ENCODE assay signal across 8 mouse cellular contexts in genomic region chr6:64996824-64997421, GRCm38 (mm10). TPM values are rescaled to one million over a fixed set of nuclear protein-coding genes. Genes with fewer than 3 reads are reported as not detected.
DNase-seq lines count a peak whose midpoint lies in the region; ATAC-seq and TF ChIP-seq lines count a peak whose summit lies in the region.

No protein-coding gene starts in this region.

- no peaks in the 10 kb centered on the region for H3K4me1 ChIP-seq in liver, embryonic 13.5 days (replicated peaks)
- H3K4me1 ChIP-seq in liver, embryonic 11.5 days (replicated peaks; ENCODE audit: control insufficient read depth, insufficient read depth, low read length), result no peaks in the 10 kb centered on the region
- H3K4me1 ChIP-seq in stomach, postnatal 0 days (replicated peaks; ENCODE audit: control insufficient read depth, insufficient read depth), result no peaks in the 10 kb centered on the region

- no peak for TF ChIP-seq EP300 in stomach, postnatal 0 days (optimal IDR thresholded peaks at IDR 0.05)

- no peak overlapping the region for H3K27ac ChIP-seq in liver, embryonic 13.5 days
- no peak overlapping the region for H3K27ac ChIP-seq in liver, embryonic 11.5 days (ENCODE audit: low read depth, low read length)
- no peak overlapping the region for H3K27ac ChIP-seq in stomach, postnatal 0 days (replicated peaks)

- TF ChIP-seq CTCF in stomach, postnatal 0 days (IDR thresholded peaks at IDR 0.05; ENCODE audit: low read depth), result peak; percentile 69

- DNase-seq in liver, embryonic 13.5 days, result peak; percentile 0
- no peak for DNase-seq in liver, embryonic 11.5 days (ENCODE audit: low spot score)
- DNase-seq in forelimb bud, embryonic 11.5 days (ENCODE audit: low read depth, low spot score), result peak; percentile 9
- DNase-seq in lung, postnatal 10 days, result peak; percentile 11
- peak; percentile 18 for DNase-seq in stomach, postnatal 0 days (ENCODE audit: low spot score)
- DNase-seq in adipocyte (ENCODE audit: low spot score), result no peak

- H3K9me3 ChIP-seq in liver, embryonic 13.5 days (replicated peaks), result no peaks in the 10 kb centered on the region
- H3K9me3 ChIP-seq in liver, embryonic 11.5 days (ENCODE audit: control insufficient read depth, low read length), result no peaks in the 10 kb centered on the region
- H3K9me3 ChIP-seq in stomach, postnatal 0 days (ENCODE audit: control insufficient read depth, low read length), result no peaks in the 10 kb centered on the region

- no peak overlapping the region for H3K9ac ChIP-seq in liver, embryonic 13.5 days
- no peak overlapping the region for H3K9ac ChIP-seq in liver, embryonic 11.5 days (ENCODE audit: low read depth, low read length)
- no peak overlapping the region for H3K9ac ChIP-seq in stomach, postnatal 0 days (ENCODE audit: low read length)

- no peak overlapping the region for H3K4me3 ChIP-seq in liver, embryonic 13.5 days (replicated peaks)
- H3K4me3 ChIP-seq in liver, embryonic 11.5 days (ENCODE audit: low read depth, low read length), result no peak overlapping the region
- no peak overlapping the region for H3K4me3 ChIP-seq in stomach, postnatal 0 days (ENCODE audit: low read depth, low read length)

- WGBS in liver, embryonic 13.5 days (ENCODE audit: insufficient replicate concordance), result 30% methylated on average over 13 of the region's 13 CpGs
- WGBS in liver, embryonic 11.5 days, result 42% methylated on average over 13 of the region's 13 CpGs
- WGBS in stomach, postnatal 0 days, result 27% methylated on average over 13 of the region's 13 CpGs

- ATAC-seq in liver, embryonic 13.5 days (ENCODE audit: low read depth), result no peak
- ATAC-seq in liver, embryonic 11.5 days (replicated peaks; ENCODE audit: low FRiP score), result no peak
- ATAC-seq in common myeloid progenitor, adult 5-6 weeks (replicated peaks; ENCODE audit: low read depth, poor library complexity, severe bottlenecking), result peak; percentile 80
- ATAC-seq in stomach, postnatal 0 days (ENCODE audit: low FRiP score, low TSS enrichment), result no peak
- ATAC-seq in CD4-positive, CD25-positive, alpha-beta regulatory T cell, adult 4 months, result no peak

- no peak overlapping the region for H3K4me2 ChIP-seq in liver, embryonic 13.5 days
- no peak overlapping the region for H3K4me2 ChIP-seq in liver, embryonic 11.5 days
- no peak overlapping the region for H3K4me2 ChIP-seq in stomach, postnatal 0 days (replicated peaks; ENCODE audit: low read depth)

- H3K36me3 ChIP-seq in liver, embryonic 13.5 days, result no peaks in the 10 kb centered on the region
- H3K36me3 ChIP-seq in liver, embryonic 11.5 days (ENCODE audit: control insufficient read depth, insufficient read depth, low read length), result no peaks in the 10 kb centered on the region
- H3K36me3 ChIP-seq in stomach, postnatal 0 days (ENCODE audit: control insufficient read depth, insufficient read depth, low read length), result no peaks in the 10 kb centered on the region

- no peaks in the 10 kb centered on the region for H3K27me3 ChIP-seq in liver, embryonic 13.5 days
- H3K27me3 ChIP-seq in liver, embryonic 11.5 days (replicated peaks; ENCODE audit: control insufficient read depth, insufficient read depth, low read length), result no peaks in the 10 kb centered on the region
- H3K27me3 ChIP-seq in stomach, postnatal 0 days (ENCODE audit: control insufficient read depth, insufficient read depth, low read length), result no peaks in the 10 kb centered on the region

RNA-seq across cellular contexts. Expression of gene Smarcad1, which starts 45.5 kb away (rescaled TPM):
- polyA plus RNA-seq in liver, embryonic 13.5 days (2015; fragmentation: Nextera tagmentation; extraction: Ambion mirVana), result 23.6 and 27.8 TPM in 2 replicates
- 49.5 and 52.2 TPM in 2 replicates for polyA plus RNA-seq in liver, embryonic 11.5 days (2014; fragmentation: Nextera tagmentation; extraction: Ambion mirVana)
- 83.2 and 87.5 TPM in 2 replicates for total RNA-seq in common myeloid progenitor, adult 5-6 weeks (2017)
- polyA plus RNA-seq in stomach, postnatal 0 days (2015; fragmentation: Nextera tagmentation; extraction: Ambion mirVana), result 28.4 and 35.2 TPM in 2 replicates
- polyA plus RNA-seq in CD4-positive, CD25-positive, alpha-beta regulatory T cell, adult 4 months (2017; shearing (Covaris generic)), result 10 to 100 TPM; 34.5 to 43.8 TPM

Comparison
In these comparisons a context has a peak if more than half of its experiments do, and no peak if none do; other contexts are left out.
1. DNase-seq: peak in liver, embryonic 13.5 days (single experiment), forelimb bud, embryonic 11.5 days (single experiment), lung, postnatal 10 days (single experiment) and stomach, postnatal 0 days (single experiment); none in liver, embryonic 11.5 days (single experiment) and adipocyte (single experiment).